Mouse (Mus musculus): ENCODE results near the gene Tdrd5. TPM values are rescaled to one million over a fixed set of nuclear protein-coding genes. Genes with fewer than 3 reads are reported as not detected.

The Tdrd5 gene
- polyA plus RNA-seq, 1 experiment from 2014 or later = 0.40 TPM

- ATAC-seq (ENCODE audit: low read depth) = no peak
- no peaks in the 10 kb centered on the region for H3K27me3 ChIP-seq
- no peak overlapping the region for H3K27ac ChIP-seq (replicated peaks)
- H3K4me1 ChIP-seq (replicated peaks) = peaks cover 6% of the 10 kb centered on the region
- H3K4me2 ChIP-seq = no peak overlapping the region
- no peaks in the 10 kb centered on the region for H3K36me3 ChIP-seq
- no peaks in the 10 kb centered on the region for H3K9me3 ChIP-seq
- WGBS = 59% methylated on average over 3 of the region's 3 CpGs
- H3K4me3 ChIP-seq = no peak overlapping the region
- no peak overlapping the region for H3K9ac ChIP-seq
Observed at GRCm38 (mm10) chr1:156217393-156217792, 86.1 kb downstream of the Tdrd5 start.

- H3K4me3 ChIP-seq = no peak overlapping the region
- no peak overlapping the region for H3K4me2 ChIP-seq
- H3K4me1 ChIP-seq (replicated peaks) = no peaks in the 10 kb centered on the region
- ATAC-seq (ENCODE audit: low read depth) = 0 out of 2 replicates have a peak, but pooled peaks have one; percentile 16
- H3K36me3 ChIP-seq = no peaks in the 10 kb centered on the region
- H3K27ac ChIP-seq (replicated peaks) = no peak overlapping the region
- no peak overlapping the region for H3K9ac ChIP-seq
- WGBS = 68% methylated on average over 4 of the region's 4 CpGs
- no peaks in the 10 kb centered on the region for H3K9me3 ChIP-seq
- H3K27me3 ChIP-seq = no peaks in the 10 kb centered on the region
Observed at GRCm38 (mm10) chr1:156216249-156216648, 87.2 kb downstream of the Tdrd5 start.

- no peak overlapping the region for H3K27ac ChIP-seq (replicated peaks)
Observed at GRCm38 (mm10) chr1:156214651-156215050, 88.8 kb downstream of the Tdrd5 start.

GRCm38 (mm10) chr1:156212923-156213322 is 90.5 kb downstream of the Tdrd5 start:
- Histone ChIP-seq H3K36me3 (no peaks in the 10 kb centered on the region), H3K9ac (no peak overlapping the region), H3K4me2 (no peak overlapping the region), H3K4me3 (no peak overlapping the region), H3K9me3 (no peaks in the 10 kb centered on the region), H3K4me1 (replicated peaks) (no peaks in the 10 kb centered on the region), H3K27me3 (no peaks in the 10 kb centered on the region), H3K27ac (replicated peaks) (no peak overlapping the region)
- ATAC-seq (ENCODE audit: low read depth) = no peak
- 91% methylated on average over 5 of the region's 5 CpGs for WGBS

More at GRCm38 (mm10) chr1:156214651-156215050, 88.8 kb downstream of the Tdrd5 start:
- no peaks in the 10 kb centered on the region for H3K27me3 ChIP-seq
- H3K9ac ChIP-seq = no peak overlapping the region
- no peaks in the 10 kb centered on the region for H3K4me1 ChIP-seq (replicated peaks)
- no peak for ATAC-seq (ENCODE audit: low read depth)
- 86% methylated on average over 8 of the region's 8 CpGs for WGBS
- no peaks in the 10 kb centered on the region for H3K36me3 ChIP-seq
- H3K4me2 ChIP-seq = no peak overlapping the region
- H3K4me3 ChIP-seq = no peak overlapping the region
- H3K9me3 ChIP-seq = no peaks in the 10 kb centered on the region

GRCm38 (mm10) chr1:156211809-156212317 is 91.6 kb downstream of the Tdrd5 start:
- no peaks in the 10 kb centered on the region for H3K36me3 ChIP-seq
- no peak overlapping the region for H3K27ac ChIP-seq (replicated peaks)
- ATAC-seq (ENCODE audit: low read depth) = no peak
- peaks cover 8% of the 10 kb centered on the region for H3K27me3 ChIP-seq
- H3K4me1 ChIP-seq (replicated peaks) = no peaks in the 10 kb centered on the region
- no peaks in the 10 kb centered on the region for H3K9me3 ChIP-seq
- H3K4me2 ChIP-seq = no peak overlapping the region
- no peak overlapping the region for H3K4me3 ChIP-seq
- H3K9ac ChIP-seq = no peak overlapping the region
- WGBS = 58% methylated on average over 6 of the region's 6 CpGs

Other genes with a start within 250 kb of the Tdrd5 start
- 6.2 and 7.2 TPM in 2 replicates for gene Fam163a, start 98.6 kb downstream of the Tdrd5 start, polyA plus RNA-seq (2015; fragmentation: Nextera tagmentation; extraction: Ambion mirVana)
- gene Nphs2, start 7.1 kb upstream of the Tdrd5 start, polyA plus RNA-seq (2015; fragmentation: Nextera tagmentation; extraction: Ambion mirVana) = 0.06 TPM in 1 of 2 replicates, not detected in the other
- 638 and 804 TPM in 2 replicates for gene Gm2000, start 62.4 kb upstream of the Tdrd5 start, polyA plus RNA-seq (2015; fragmentation: Nextera tagmentation; extraction: Ambion mirVana)
- gene Axdnd1, start 117.5 kb upstream of the Tdrd5 start, polyA plus RNA-seq (2015; fragmentation: Nextera tagmentation; extraction: Ambion mirVana) = 0.27 TPM in 1 of 2 replicates, not detected in the other
- gene Soat1, start 170.7 kb upstream of the Tdrd5 start, polyA plus RNA-seq (2015; fragmentation: Nextera tagmentation; extraction: Ambion mirVana) = 10.3 and 15.2 TPM in 2 replicates
- gene Gm10031, start 220.3 kb upstream of the Tdrd5 start, polyA plus RNA-seq (2015; fragmentation: Nextera tagmentation; extraction: Ambion mirVana) = 0.63 and 0.68 TPM in 2 replicates